Mouse (Mus musculus) adrenal gland, postnatal 14 days (tissue): ENCODE results near the gene Gm45711. TPM values are rescaled to one million over a fixed set of nuclear protein-coding genes. Genes with fewer than 3 reads are reported as not detected.
"Not testable (repeated sequence)": the region's sequence is repeated elsewhere in the genome, so short reads cannot be mapped to it uniquely, and the experiment has no call there.

Source experiments
- DNase-seq: peaks from one replicate; pipeline ENCODE4 v3.0.0; 2021; ENCODE audit warnings: mixed read lengths
- long read RNA-seq, 2 experiments: library from polyadenylated mRNA; stranded (forward); transcript quantifications; one replicate each; pipeline ENCODE4 v2.0.0; 2021
- total RNA-seq: library from RNA; stranded (reverse); gene quantifications from 2 replicates; pipeline ENCODE4 v1.2.3, GENCODE M21; 2021

Gm45711 gene
- not detected in 2 replicates for total RNA-seq
- long read RNA-seq, experiment 1 = 0 reads
- long read RNA-seq, experiment 2 = 0 reads

DNA sequence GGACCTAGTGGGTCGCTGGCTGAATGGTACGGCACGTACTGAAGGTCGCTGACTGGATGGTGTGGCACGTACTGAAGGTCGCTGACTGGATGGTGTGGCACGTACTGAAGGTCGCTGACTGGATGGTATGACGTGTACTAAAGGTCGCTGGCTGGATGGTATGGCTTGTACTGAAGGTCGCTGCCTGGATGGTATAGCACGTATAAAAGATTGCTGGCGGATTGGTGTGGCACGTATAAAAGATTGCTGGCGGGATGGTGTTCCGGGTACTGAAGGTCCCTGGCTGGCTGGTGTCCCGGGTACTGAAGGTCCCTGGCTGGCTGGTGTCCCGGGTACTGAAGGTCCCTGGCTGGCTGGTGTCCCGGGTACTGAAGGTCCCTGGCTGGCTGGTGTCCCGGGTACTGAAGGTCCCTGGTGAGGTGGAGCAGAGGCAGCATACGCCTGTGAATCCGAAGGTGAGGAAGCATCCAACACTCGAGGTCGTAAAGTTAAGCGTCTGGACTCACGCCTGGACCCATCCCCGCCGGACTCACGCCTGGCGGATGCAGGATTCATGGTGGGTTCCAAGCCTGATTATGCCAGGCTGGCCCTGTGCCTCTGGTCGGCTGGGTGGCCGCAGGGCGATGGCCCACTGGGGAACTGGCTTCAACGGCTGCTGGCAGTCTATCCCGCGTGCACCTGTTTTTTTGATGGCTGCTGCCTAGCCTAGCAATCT is at the start of gene Gm45711, which contains the start of gene Cmtm1:
Gene Gm45711 (minus strand): TSS at position 641 of the 715 bp plus-strand sequence.
Gene Cmtm1 (minus strand): TSS at position 705 of the 715 bp plus-strand sequence.
- peak; percentile 79 for DNase-seq

DNA sequence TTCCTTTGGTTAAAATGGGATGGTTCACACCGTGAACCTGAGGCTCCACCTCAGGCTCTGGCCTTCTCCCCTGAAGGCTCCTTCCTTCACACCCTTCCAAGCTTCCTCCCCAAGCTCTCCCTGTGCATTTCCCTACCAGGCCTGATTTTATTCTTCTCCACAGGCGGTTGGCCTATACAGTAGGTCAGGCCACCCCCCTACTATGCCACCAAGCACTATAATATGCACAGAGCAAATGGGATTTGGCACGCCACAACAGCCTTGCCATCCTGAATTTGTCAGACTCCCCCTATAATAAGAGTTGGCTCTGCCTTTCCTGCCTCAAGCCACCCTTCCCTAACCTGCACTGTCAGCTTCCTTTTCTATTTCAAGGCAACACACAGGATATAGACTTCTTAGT is 48.8 kb upstream of the Gm45711 start:
- no peak for DNase-seq

DNA sequence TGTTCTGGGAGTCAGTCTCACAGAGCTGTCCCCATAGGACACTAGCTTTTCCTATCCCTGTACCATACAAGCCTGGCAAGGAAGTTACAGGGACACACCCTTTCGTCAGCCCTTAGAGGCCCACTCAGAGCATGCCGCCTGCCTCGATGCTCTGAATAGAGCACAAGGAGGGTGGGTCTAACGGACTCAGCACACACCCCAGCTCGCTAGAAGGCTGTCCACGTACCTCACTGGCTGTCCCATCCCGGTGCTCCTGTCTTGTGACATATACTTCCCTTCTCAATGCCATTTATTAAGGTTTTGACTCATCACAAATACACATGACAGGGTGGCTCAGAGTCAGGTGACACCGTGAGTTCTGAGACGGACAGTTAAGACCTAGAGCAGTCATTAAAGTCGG is 44.6 kb upstream of the Gm45711 start:
- no peak for DNase-seq

DNA sequence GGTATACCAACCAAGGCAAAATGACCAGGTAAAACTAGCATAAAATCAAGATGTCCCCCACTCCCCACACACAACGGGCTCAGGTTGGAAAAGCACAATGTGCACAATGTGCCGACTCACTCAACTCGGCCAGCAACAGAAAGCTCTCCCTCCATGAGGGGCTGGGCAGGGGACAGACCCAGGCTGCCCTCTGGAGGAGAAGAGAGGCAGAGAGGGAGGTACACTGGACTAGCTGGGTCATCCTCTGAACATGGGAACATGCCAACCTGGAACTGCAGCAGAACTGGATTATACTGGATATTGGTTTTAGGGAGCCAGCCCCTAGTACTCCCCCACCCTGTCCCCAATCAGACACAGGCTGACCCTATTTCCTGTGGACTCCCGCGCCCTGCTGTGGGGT is 43.3 kb upstream of the Gm45711 start:
- DNase-seq = no peak

DNA sequence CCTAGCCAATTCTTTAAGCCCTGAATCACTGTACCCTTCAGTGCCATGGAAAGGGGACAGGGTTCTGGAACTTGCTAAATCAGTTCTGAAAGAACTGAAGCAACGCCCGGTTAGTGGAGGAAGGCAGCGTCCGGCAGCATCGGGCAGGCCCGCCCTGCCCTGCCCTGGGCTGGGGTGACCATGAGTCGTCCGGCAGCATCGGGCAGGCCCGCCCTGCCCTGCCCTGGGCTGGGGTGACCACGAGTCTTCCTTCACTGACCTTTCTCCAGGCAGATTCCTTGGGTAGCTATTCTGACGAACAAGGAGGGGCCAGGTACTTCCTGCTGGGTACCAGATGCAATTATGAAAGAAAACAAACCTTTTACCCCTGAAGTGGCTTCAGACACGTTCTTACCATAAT is 40.2 kb upstream of the Gm45711 start:
- DNase-seq = no peak

DNA sequence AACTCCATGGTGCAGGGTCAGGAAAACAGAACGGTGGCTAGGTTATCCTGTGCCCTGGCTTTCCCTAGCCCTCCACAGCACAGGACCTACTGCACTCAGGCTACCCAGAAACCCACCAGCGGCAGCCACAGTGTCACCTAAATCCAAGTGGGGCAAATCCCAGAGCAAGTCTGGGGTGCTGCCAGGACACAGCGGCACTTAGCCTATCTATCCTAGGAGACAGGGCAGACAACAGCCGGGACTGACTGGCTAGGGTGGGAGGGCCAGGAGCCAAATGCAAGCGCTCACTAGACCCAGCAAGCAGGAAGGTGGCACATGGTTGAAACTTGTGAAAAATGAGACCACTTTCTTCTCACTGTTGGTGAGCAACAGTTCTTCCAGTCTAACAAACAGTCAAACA is 39.1 kb upstream of the Gm45711 start:
- DNase-seq = no peak

DNA sequence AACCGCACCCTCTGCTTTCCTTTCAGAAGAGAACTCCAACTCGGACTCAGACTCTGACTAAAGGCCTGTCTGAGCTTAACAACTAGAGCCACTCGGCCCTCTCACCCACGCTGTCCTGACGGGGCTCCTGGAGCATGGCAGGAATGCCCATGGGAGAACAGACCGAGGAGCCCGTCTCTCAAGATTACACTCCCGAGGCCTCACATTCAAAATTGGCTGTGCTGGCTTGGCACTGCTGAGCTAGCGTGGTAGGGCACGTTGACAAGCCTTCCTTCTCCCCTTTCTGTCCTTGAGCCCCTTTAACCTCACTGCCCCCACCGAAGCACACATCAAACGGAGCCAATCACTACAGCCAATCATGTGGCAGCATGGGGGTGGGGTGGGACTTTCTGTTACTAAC is 36.8 kb upstream of the Gm45711 start:
- peak; percentile 61 for DNase-seq

DNA sequence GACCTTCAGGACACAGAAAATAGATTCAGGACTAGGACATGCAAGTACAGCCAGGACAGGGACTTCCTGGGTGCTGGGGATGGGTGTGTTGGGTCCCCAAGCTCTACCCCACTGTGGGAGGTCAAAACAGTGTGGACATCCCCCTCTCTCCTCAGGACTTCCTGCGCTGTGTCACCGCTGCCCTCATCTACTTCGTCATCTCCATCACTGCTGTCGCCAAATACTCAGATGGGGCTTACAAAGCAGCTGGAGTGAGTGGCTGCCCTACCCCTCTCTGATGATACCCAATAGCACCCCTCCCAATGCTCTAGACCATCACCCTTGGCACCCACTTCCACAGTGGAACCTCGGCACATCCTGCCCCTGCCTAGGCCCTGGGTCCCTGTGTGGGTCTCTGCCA is 34.7 kb upstream of the Gm45711 start:
- no peak for DNase-seq

DNA sequence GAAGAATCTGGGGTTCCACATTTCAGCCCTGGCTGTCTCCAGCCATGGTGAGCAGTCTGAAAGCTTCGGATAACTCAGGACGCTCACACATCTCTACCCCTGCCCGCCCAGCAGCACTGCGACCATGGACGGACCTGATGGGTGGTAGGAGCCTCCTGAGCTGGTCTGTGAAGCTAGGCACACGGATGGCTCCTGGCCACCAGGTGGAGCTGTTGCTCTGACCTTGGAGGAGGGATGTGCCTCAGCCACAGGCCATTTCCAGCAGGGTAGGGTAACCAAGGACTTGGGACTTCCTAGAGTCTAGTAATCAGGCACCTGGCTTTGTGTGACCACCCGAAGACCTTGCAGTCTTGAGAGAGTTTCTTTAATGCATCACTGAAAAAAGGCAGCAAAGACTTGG is 34.1 kb upstream of the Gm45711 start:
- DNase-seq = peak; percentile 94

DNA sequence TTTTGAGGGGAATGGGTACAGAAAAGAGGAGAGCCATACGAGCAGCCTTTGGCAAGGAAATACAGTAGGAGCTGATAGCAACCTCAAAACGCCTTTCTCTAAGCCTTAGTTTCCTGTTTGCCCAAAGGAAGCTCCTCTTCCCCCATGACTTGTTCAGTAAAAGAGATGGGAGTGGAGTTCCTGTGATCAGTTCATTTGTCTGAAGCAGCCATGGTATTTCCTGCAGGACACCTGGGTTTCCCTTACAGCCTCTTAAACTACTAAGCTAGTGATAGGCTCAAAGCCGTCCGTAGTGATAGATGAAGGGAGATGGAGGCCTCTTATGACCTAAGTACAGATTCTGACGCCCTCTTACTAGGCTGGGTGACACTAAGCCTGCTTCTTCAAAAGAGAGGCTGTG is 32.5 kb upstream of the Gm45711 start:
- no peak for DNase-seq

DNA sequence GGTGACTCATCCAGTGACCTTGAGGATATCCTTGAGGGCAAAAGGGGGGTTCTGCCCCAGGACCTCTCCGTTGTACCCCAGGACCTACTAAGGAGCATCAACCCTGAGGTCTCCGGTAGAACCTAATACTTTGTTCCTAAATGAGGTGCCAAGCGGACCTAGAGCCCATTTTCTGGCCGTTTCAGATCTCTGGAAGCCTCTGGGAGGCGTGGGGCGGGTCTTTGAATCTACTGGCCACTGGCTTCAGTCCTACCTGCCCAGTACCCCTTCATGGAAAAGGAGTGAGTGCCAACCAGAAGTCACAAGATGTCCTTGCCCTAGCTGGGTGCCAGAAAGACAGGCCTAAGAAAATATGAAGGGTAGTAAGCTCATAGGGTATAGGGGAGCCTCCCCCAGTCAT is 31.8 kb upstream of the Gm45711 start:
- no peak for DNase-seq

DNA sequence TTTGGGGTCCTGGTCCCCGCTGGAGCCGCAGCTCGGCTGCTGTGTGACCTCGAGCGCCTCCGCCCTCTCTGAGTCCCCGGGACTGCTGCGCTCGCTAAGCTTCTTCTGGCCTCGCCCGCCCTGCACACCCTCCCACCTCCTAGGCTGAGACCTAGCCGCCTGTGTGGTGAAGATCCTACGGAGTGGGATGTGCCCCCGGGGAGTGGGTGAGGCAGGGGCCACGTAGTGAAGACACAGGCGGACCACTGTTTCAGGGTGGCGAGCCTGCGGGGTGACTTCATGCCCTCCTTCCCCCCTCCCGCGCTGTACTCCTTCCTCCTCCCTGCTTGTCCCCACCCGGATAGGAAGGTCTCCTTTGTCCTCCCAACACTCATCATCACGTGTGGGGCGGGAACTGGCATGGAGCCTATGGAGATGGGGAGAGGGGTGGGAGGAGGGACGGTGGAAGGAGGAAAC is 31.3 kb upstream of the Gm45711 start:
- DNase-seq = peak; percentile 88

DNA sequence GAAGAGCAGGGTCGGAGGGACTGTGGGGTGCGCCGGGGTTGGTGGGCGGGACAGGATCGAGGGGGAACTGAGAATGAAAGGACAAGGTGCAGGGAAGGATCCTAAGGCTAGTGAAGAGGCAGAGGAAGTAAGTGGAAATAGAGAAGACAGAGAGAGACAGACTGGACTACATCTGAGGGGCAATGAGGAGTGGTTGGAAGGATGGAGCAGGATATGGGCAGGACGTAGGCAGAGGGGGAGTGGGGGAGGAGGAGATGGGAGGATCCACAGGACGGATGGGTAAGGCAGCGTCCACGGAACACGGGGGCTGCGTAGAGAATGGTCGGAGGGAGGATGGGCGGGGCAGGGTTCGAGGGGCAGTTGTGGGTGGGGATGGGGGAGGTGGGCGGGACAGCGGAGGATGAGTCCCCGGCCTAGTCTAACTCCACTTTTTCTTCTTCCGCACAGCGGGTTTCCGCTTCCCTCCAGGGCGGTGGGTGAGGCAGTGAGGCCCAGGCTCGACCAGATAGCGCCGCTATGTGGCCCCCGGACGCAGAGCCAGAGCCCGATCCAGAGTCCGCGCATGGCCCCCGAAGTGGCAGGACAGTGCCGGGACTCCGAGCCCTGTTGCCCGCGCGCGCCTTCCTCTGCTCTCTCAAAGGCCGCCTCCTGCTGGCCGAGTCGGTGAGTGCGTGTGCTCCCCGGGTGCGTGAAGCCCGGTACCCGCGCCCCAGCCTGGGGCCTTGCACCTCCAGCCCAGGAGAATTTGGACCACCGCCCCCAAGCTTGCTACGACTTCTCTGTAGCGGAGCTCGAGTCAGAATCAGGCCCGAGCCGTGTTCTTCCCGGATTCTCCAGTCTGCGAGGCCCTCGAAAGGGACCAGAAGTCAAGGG is 30.6 kb upstream of the Gm45711 start:
- peak; percentile 93 for DNase-seq

DNA sequence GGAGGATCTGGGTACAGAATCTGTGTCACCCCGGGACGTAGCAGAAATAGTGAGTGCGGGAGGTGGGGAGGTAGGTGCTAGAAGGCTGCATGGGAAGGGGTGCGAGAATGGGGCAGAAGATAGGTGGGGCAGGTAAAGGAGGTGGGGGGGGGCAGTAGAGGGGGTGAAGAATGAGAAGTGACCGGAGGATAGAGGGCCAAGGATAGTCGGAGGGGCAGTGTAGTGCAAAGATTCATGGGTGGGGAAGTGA is 30.0 kb upstream of the Gm45711 start:
- no peak for DNase-seq

DNA sequence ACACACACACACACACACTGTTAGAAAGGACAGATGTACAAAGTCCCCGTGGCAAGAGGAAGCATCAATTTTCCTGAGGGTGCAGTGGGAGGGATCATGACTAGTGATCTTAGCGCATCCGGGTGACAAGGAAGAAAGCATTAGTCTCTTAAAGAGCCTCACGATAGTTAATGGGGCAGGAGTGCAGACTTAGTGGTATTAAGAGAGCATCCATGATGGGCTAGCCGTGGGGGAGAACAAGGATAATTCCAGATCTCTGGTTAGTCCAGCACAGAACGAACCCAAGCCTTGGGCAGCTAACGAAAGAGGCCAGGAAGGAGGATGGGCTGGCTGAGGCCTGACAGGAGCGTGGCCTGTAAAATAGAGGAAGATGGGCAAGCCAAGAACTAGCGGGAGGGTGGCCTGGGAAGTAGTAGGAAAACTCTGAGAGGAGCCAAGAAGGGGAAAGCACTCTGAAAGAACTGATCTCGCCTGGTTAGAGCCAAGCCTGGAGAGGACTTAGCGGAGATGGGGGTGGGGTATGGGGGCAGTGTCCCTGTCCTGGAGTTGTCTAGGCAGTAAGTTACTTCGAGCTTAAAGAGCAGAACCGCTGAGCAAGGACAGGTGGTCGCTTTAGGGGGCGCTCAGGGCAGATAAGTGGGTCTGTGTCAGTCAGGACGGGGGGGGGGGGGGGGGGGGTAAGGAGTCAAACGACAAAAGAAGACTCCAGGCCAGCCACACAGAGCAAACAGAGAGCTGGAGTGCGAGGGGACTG is 29.5 kb upstream of the Gm45711 start, which contains the start of gene Cmtm3:
Gene Cmtm3 (plus strand): TSS at position 182 of the 754 bp plus-strand sequence.
- peak; percentile 42 for DNase-seq

DNA sequence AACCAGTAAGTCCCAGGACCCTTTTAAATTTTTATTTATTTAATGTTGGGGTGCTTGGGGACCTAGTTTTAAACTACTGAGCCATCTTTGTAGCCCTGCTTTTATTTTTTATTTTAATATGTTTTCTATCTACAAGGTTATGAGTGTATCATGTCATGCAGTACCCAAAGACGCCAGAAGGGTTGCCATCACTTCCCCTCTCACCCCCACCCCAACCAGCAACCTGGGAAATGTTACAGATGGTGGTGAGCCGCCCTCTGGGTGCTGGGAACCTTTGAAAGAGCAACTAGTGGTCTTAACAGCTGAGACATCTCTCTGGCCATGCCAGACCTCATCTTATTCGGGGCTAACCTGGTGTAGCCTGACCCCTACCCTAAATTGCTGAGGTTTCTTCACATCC is 28.0 kb upstream of the Gm45711 start:
- DNase-seq = no peak

DNA sequence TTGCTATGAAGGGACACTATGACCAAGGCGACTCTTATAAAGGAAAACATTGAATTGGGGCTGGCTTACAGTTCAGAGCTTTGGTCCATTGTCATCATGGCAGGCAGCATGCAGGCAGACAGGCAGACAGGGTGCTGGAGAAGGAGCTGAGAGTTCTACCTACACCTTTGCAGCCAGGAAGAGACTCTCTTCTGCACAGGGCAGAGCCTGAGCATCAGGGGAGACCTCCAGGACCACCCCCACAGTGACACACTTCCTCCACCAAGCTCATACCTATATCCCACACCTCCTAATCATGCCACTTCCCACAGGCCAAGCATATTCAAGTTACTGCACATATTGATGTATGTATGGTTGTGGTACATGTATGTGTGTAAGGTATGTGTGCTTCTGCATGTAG is 26.9 kb upstream of the Gm45711 start:
- DNase-seq = no peak

DNA sequence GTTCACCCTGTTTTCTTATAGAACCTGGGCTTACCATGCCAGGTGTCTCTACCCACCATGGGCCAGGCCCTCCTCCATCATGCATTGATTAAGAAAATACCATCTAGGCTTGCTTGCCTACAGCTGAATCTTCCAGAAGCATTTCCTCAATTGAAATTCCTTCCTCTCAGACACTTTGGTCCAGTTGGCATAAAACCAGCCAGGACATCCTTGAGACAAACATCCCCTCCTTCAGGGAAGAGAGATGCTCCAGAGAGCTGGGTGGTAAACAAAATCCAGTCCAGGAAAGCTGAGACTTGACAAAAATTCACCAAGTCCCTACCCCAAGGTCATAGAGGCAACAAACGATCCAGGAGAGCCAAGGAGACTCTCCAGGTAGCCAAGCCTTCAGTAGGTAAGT is 24.3 kb upstream of the Gm45711 start:
- no peak for DNase-seq

DNA sequence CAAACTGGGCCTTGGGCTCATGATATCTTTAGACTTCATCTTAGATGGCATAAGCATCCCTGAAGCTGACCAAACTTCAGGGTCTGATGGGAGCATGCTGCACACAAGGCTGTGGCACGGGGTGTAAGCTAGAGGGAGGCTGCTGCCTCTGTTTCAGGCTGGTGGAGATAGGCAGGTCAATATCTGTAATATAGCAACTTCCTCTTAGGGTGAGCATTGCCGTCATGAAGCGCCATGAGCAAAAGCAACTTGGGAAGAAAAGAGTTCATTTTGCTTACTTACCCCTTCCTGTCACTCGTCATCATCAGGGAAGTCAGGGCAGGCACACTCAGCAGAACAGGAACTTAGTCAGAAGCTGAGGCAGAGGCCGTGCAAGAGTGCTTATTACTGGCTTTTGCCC is 23.9 kb upstream of the Gm45711 start:
- DNase-seq = no peak

DNA sequence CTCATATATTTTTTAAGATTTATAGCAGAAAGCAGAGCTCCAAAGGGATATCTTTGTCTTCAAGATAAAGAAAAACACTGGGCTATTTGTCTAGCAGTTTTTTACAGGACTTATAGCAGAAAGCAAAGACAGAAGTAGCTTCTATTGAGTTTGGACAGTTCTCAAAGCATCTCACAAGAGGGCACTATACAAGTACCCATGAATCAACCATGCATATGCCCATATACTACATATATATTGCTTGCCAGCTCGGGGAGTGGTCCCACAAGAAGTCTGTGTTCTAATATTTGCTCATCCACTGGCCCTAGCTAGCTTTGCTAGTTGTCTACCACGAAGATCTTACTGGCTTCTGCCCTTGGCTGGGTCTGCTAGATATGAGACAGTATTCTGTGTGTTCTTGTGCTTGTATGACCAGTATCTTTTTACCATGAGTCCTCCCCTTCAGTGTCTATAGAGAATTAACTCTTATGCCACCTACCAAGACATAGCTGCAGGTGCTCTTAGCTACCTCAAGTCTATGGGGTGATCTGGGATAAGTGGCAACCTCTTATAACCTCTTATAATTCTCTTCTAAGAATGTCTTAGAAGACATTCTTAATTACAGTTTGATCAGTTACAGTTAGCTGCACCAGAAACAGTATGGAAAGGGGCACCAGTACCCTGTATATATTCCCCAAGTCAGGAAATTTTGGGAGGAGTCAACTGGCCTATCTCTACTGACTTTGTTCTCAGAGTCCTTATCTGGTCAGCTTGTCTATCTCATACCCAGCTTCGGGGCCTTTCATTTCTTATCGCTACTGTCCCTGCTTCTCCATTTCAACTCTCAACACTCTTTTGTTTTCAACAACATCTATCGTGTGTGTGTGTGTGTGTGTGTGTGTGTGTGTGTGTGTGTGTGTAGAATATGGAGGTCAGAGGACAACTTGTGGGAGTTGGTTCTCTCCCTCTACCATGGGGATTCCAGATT is 23.1 kb upstream of the Gm45711 start:
- DNase-seq = no peak

DNA sequence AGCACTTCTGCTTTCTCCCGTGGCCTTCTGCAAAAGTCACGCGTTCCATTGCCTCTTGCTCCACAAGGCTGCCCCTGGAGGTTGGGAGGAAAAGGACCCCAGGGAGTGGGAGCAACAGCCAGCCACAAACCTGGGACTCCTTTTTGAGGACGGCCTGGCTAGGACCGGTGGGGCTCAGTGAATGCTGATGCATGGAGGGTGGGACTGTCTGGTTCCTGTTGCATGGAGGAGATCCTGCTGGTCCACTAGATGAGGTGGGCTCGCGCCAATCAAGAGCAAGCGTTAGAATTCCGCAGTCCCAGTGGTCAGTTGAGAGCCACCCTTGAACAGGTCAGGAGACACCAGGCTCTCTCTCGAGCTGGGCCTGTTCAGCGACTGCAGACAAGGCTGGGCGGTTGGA is 12.0 kb upstream of the Gm45711 start, which contains the start of gene Cmtm2b:
Gene Cmtm2b (plus strand): TSS at position 301 of the 400 bp plus-strand sequence.
- not testable (repeated sequence) for DNase-seq

DNA sequence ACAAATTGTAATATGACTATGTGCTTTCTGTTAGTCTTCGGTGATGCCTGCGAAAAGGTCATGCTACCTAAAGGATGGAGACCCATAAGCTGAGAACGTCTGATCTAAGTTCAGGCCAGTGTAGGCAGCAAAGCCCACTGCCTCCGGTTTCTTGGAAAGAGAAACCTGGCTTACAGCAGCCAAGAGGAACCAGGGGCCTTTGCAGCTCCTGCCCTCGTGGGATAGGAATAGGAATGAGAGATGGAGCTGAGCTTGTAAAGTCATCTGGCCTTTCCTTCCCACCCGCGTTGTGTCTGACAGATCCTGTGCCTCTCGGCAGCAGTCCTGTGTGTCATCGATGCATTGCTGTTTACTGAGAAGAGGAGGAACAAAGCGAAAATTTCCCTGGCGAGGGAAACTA is 11.4 kb upstream of the Gm45711 start, which contains the start of gene Gm11020:
Gene Gm11020 (plus strand): TSS at position 301 of the 400 bp plus-strand sequence.
- DNase-seq = not testable (repeated sequence)
